Mouse (Mus musculus) granulocyte monocyte progenitor cell, adult 5-6 weeks (primary cell): ENCODE measurements around the gene Mroh9. TPM values are rescaled to one million over a fixed set of nuclear protein-coding genes. Genes with fewer than 3 reads are reported as not detected.

ENCODE experiments used
- ATAC-seq: replicated peaks from 2 replicates; pipeline ENCODE4 v1.8.0; 2016; ENCODE audit warnings: mild to moderate bottlenecking, moderate TSS enrichment, inconsistent platforms; ENCODE audit not compliant: poor library complexity, severe bottlenecking
- total RNA-seq, 2 experiments: library from RNA; stranded (forward) in 1 of 2; stranded (reverse) in 1 of 2; fragments of 200-712, 200-1000 nt in 1 of 2; fragments of >200 nt in 1 of 2; fragmentation: Nextera tagmentation in 1 of 2; gene quantifications; 2 replicates each; pipeline ENCODE4 v1.2.3; 2014 to 2017

The Mroh9 gene
- total RNA-seq (2014; fragmentation: Nextera tagmentation) (not detected in 2 replicates), total RNA-seq (2017) (not detected in 2 replicates)

DNA sequence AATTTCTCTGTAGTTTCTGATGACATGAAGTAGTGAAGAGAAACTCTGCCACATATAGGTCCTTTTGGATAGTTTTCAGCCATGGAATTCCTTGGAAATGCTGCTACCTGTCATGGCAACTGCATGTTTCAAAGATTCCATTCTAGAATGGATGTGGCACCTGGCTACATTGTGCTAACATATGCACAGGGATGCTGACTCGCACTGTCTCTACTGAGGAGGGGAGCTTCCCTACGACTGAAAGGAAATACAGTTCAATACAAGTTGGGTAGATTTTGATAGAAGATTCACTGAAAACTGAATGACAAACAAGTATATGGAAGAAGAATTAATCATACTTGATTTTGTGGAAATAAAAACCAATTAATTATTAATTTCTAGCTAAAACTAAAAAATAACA, at the start of gene Mroh9:
Gene Mroh9 (minus strand): TSS at position 101 of the 400 bp plus-strand sequence.
- no peak for ATAC-seq

DNA sequence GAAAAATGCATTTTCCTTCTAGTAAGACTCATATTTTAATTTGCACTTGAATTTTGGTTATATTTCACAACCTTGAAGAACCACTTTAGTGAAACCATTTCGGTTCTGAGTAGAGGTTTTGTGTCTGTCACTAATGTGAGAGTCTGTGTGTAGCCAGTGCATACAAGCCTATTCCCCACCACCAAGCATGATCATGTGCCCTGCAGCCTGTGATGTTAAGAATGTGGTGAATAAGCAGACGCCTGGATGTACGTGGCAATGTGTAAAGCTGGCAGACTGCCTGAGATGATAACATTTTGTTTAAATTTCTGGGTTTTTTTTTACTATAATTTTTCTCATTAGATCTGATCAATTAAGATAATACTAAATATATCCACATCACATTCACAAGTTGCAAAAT, 44.5 kb upstream of the Mroh9 start:
- ATAC-seq, result no peak

DNA sequence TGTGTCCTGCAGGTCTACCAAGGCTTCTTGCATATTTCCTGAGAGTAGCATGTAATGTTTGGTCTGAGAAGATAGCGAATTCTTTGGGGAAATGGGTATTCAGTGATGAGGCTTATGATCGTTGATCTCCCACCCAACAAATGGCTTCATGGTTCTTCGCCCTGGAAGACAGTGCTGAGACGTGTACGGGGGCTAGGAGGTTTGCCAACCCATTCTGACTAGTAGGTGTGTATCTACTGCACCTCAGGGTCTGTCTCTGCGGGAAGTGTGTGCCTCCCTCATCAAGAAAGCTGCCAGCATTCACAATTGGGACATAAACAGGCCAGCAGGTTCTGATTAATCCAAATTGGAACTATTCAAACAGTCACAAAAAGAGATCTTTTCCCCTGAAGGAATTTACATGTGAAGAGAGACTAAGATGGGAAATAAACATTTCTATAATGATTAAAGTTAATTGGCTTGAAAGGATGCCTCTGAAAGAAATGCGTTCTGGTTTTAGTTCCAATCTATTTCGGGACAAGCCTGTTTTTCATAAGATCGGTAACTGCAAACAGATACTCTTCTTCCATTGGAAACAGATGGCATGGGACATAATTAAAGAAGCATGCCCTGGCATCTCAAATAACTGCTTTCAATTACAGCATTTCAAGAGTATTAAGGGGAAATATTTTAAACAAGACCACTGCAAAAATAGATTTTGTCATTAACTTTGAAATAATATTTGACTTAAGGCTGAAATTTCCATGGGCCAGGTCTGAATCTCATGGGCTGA, 43.8 kb upstream of the Mroh9 start:
- ATAC-seq, result no peak

DNA sequence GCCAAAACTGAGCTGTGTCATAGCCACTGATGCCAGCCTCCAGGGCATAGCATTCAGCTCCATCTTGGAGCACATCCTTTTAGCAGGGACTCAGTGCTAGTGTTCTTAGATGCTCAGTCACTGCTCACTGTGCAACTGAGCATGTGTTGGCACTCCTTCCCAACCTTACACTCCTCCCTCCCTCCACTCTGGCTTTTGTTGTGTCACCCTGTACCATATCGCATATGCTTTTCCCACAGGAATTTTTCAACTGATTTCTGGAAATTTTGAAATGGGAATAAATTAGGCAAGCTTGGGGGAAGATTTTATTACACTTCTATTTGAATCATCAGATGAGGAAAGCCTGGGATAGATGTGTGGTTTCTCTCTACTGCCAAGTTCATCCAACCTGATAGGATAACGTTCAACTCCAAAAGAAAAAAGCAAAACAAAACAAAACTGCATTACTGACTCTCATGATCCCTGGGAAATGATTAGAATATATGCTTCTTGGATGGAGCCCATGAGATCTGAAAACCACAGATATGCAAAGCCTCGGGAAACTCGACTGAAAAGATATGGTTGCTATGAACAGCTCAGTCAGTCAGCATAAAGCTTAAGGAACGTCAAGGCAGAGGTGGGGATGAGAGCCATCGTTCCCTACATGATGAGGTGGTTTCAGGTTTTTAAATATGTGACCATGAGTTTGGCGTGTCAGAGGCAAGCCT, 40.9 kb upstream of the Mroh9 start:
- ATAC-seq, result no peak

DNA sequence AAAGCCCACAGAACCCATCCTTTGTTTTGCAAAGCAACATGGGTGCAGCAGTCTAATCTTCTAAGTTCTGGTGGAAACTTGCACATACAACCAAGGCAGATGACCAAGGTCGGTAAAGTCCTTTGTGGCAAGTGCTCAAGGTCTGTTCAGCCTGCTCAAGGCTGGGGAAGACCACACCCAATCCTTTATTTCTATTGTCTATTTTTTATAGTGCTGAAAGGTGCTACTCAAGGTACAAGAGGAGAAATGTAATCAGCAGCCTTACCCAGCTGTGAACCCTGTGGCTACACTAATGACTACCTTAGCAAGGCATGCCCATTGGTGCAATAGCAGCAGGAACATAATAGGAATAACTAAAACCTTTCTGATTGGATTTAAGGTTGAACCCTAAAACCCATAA, 36.9 kb upstream of the Mroh9 start:
- ATAC-seq, result no peak

DNA sequence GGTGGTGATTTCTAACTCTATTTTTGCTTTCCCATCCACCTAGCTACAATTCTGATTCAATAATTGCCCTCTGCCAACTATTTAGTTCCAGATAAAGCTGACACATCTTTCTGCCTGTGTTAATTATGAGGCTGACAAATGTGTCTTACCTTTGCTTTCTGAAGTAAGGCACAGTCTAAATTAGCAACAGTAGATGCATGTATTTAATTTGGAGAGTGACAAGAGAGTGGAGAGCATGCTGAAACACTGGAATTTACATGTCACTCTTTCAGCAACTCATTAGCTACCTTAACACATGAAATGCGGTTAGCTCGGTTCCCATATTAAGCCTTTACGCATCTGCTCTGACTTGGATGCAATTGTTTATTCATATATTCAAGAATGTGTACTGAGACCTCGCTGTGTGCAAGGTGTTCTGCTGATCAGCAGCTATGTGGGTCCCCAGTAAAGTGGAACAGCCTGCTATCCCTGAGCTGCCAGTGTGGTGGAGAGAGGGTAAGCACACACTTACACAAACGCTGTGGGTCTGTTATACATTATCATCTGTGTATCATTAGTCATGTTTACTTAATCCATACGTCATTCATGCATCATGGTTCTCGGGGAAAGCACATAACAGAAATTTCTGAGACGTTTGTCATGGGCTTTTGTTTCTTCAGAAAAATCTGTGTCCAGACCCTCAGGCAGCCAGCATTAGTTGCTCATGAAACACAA, 28.1 kb upstream of the Mroh9 start:
- ATAC-seq, result no peak

DNA sequence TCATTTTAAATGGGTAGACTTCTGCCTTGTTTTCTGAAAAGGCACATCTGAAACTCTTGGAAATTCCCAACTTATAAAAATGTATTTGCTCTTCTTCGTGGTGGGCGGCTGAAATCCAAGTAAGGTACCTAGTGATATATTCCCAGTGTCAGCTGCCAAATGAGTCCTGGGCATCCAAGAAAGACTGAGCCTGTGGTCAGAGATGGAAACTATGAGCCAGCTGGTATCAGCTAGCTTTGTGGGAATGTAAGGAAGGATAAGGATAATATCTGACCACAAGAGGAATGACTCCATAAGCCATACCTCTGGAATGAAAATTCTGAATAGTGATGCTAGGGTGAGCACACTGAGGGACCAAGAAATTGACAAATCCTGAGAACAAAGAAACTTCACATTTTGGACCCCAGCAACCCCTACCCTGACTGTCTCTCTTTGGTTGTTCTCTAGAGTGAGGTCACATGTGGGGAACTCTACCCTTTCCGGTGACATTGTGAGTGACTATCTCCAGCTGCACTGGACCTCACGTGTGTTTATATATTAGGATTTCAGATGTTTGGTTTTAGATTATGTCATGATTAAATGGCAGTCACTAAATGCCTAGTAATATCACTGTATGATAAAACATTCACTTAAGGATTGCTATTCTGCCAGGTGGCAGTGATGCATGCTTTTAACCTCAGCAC, 27.2 kb upstream of the Mroh9 start:
- ATAC-seq, result no peak

DNA sequence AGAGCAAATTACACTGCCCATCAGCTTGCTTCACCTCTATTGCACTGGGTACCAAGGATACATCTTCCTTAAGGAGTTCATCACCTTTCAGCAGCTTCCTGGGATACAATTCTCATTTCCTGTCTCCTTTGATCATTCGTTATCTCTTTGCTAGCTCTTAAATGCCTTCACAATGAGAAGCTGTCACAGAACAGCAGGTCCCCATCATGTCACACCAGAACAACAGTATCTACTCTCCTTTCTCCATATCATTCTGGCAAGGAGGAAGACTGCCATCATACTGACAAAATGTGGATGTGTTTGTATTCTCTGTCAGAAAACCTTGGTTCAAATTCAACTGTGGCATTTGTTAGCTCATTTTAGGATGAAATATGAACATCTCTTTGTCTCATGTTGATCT, 19.5 kb upstream of the Mroh9 start:
- no peak for ATAC-seq

DNA sequence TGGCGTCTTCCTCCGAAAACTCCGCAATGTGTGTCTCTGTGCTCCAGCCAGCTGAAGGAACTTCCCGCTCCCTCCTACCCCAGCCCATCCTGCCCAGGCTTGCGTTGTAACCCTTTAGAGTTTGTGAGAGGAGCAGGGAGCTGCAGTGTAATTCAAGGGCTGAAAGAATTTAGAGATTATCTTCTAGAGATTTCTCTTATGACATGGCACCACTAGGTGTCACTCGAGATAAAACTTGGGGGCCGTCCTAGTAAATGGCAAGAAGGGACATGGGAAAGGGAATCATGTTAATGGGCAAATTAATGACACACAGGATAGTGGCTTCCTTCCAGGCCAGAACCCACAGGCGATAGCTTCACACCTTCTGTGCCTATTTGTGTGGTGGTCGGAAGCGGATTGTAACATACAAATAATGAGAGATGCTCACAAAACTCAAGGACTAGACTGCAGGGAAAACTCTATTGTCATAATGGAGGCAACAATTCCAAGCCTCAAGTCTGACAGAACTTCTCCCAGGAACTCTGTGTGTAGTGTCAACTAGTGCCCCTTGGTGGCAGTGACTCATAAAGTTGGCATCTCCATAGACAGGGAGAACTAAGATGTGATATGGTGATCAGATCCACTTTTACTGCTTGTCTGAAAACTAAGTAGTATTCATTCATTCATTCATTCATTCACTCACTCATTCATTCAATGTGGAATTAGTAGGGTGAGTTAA, 6.1 kb upstream of the Mroh9 start:
- peak; percentile 22; the same call in 1 of the 2 replicates for ATAC-seq

DNA sequence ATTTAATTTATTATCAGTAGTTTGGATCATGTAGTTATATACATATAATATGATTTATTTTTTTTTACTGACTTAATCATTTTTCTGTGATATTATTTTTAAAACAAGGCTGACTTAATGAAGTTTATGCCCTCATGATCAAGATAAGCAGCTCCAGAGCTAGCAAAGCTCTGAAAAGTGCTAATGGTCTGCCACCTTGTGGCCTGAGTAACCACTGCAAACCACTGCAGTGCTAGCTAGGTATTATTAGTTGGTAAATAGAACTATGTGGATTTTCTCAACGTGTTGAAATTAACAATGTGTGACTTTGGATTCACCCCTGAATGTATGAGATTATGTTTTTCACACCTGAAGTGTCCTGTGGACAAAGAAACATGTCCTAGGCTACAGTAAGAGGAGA, 15.0 kb downstream of the Mroh9 start:
- ATAC-seq, result no peak; the same call in 1 of the 2 replicates

DNA sequence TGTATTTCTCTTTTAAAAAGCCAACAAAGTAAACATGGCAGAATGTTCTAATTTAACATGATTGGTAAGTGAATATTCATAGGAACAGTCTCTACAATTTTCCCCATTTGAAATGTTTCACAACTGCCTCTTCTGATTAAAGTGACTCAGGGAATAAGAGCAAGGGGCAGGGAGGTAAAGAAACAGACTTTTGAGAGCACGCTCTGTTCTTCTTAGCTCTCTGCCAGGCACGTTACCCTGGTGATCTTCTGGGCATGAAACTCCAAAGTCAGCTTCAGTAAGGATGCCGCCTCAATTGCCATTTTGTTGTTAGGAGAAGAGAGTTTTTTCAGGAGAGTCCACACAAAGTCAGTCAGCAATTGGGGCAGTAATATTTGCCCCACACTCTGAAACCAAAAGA, 25.1 kb downstream of the Mroh9 start:
- no peak for ATAC-seq

DNA sequence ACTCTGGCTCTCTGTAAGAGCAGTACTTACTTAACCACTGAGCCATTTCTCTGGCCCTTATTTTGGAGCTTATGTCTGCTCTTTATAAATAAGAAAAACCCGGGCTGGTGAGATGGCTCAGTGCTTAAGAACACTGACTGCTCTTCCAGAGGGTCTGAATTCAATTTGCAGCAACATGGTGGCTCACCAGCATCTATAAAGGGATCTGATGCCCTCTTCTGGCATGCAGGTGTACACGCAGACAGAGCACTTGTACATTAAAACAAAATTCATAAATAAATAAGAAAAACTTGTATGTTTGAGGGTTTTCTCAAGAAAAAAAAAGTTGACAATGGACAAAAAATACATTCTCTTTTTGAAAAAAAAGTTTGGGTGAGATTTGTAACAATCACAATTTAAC, 28.1 kb downstream of the Mroh9 start:
- no peak for ATAC-seq

DNA sequence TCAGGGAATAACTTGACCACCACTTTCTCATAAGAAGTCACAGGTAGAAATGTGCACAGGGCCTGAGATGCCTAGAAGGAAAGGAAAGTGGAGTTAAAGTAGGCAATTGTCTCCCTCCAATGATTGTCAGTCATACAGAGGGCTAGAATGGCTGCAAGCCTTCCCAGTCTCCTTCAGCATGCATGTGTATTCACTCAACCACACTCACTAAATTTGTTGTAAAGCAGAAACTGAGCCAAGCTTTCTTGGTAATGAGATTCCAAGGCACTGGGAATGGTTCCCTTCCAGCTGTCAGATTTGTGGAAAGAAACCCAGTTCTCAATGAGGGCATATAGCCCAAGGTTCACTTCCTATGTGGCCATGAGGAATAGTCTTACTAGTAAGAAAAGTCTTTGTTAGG, 29.8 kb downstream of the Mroh9 start:
- no peak for ATAC-seq

DNA sequence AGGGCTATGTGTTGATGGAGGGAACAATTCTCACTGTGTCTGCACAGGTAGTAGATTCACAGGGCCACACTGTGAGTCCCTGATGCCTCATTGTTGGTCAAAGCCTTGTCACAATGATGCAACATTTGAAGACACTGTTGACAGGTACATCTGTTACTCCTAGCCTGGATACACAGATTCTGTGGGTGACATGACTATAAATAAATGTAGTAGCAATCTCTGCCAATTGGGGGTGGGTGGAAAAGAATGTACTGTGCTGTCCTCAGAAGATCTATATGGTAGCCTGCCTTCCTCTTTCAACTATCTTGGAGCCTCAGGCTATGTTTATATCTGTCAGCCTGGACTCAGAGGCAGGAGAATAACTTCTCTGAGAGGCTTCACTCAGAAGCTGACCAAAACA, 62.4 kb downstream of the Mroh9 start:
- no peak for ATAC-seq

DNA sequence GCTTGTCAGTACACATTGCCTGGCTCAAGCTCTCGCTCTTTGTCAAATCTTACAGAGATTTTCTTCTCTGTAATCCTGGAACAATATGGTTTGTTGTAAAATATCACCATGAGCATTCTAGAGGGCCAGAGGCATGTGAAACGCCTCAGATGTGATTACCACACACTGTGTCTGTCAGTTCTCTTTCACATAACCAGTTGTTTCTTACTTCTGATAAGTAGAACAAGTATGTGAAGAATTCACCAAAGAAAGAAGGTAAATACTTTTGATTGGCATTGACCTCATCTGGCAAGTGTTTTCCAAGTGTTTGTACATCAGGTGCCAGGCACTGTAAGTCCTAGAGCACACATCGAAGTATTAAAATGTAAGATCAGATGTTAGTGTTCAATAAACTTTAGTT, 76.2 kb downstream of the Mroh9 start:
- no peak for ATAC-seq

DNA sequence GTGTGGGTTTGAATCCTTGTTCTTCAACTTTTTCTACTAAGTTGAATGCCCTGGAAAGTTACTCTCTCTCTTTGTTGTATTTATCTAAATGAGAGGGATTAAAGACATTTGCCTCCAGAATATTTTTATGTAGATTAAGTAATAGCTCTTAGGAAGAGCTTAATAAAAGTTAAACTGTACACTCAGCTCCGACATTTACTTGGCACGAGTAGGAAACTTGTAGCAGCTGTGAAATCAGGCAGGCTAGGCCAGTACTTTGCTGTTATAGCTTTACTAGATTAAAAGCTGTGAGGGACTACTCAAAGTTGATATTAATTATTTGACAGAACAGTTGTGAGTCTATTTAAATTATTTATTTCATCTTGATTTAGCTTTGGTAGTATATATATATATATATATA, 82.0 kb downstream of the Mroh9 start:
- no peak for ATAC-seq

DNA sequence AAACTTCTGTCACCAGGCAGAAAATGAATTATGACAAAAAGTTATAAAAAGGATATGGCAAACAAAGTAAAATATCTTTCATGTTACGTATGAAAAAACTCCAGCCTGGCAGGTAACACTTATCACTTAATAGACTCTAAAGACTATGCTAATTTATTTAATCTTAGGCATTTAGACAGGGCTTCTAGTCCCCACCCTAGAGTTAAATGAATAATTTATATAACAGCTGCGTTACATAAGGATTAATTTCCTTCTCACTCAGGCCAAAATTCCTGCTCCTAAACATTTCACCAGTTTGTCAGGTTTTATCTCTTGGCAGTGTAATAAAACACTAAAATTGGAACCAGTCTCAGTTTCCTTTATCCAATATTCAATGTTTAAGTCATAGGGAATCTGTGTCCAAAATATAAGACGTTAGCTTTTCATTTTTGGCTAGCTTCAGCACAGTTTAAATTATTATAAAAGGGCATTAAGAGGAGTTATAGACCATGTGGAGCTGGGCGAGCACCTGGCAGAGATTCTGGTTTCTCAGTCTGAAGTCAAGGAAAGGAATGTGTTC, 84.1 kb downstream of the Mroh9 start:
- ATAC-seq, result no peak

DNA sequence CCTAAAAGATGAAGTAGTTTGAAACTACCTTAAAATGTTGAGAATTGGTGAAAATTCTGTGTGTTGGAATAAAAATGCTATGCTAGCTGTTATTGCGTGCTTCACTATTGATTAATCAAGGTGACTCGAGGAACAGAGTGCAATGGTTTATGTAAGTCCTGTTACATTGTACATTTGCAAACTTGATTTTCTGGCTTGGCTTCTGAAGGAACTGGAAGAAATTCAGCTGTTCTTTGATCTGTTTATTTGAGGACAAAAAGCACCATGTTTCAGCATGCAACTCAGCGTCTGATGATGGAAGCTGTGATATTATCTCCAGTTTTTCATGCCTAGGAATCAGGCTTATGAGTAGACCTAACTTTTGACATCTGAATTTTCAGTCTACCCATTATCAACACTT, 97.9 kb downstream of the Mroh9 start:
- ATAC-seq, result no peak

DNA sequence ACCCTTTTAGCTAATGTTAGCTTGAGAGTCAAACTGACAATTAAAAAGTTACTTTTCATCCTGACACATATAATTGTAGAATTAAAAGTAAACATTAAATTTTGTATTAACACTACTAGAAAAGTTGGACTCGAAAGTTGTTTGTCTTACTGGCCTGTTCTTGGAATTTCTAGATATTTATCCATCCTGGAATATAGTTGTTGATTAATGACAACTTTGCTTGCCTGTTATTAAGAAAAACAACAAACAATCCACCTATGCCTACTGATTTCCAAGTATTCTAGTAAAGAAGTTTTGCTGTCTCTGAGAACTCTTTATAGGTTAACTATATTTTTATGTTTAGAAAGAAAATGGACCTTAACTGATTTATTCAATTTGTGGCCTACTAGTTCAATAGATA, 98.7 kb downstream of the Mroh9 start:
- ATAC-seq, result no peak
